27 mouse cellular contexts compared by ENCODE assay signal in the genomic region with DNA sequence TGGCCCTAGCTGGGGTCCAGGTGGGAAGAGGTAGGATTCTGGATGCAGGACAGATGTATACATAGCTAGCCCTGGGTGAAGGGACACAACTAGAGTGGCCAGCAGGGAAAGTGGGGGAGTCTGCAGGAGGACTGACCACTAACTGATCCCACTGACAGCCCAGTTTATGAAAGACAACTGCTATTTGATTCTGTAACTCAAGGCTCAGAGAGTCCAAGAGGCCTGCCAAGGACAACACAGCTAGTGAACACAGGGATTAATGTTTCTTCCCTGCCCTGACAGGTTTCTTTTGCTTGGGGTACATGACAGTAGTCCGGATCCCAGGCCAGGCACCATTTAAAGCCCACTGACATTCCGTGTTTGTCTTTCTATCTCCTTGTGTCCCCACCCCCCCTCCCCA. TPM values are rescaled to one million over a fixed set of nuclear protein-coding genes. Genes with fewer than 3 reads are reported as not detected.
DNase-seq lines count a peak whose midpoint lies in the region; ATAC-seq and TF ChIP-seq lines count a peak whose summit lies in the region.
"Had no signal": no experiment of that assay in that cellular context is flagged by ENCODE, and none has a peak within 500 bp of the region (broad histone marks: within the 10 kb centered on the region; RNA-seq: fewer than 3 reads in every experiment).

No protein-coding gene starts in this region.

- no peak overlapping the region for H3K4me3 ChIP-seq in heart, embryonic 10.5 days
- H3K4me3 ChIP-seq in kidney, embryonic 15.5 days (replicated peaks) = no peak overlapping the region
- no peak overlapping the region for H3K4me3 ChIP-seq in kidney, adult 2 months (ENCODE audit: insufficient read depth, low read depth, low read length)
- no peak overlapping the region for H3K4me3 ChIP-seq in stomach, embryonic 16.5 days (replicated peaks; ENCODE audit: low read length)
- H3K4me3 ChIP-seq in layer of hippocampus, adult 2 months = no peak overlapping the region
- H3K4me3 ChIP-seq: embryonic facial prominence, embryonic 10.5 days; forebrain, embryonic 10.5 days; hindbrain, embryonic 15.5 days; limb, embryonic 13.5 days; liver, embryonic 12.5 days; midbrain, embryonic 12.5 days; neural tube, embryonic 15.5 days had no signal

- ATAC-seq in kidney, embryonic 15.5 days (replicated peaks; ENCODE audit: low FRiP score) = 0 out of 2 replicates have a peak, but pooled peaks have one; percentile 6
- no peak for ATAC-seq in stomach, embryonic 16.5 days (ENCODE audit: insufficient read depth, low FRiP score)
- ATAC-seq: forebrain, embryonic 16.5 days; liver, embryonic 12.5 days; Patski had no signal

- DNase-seq in heart, embryonic 10.5 days (ENCODE audit: low spot score) = no peak
- no peak for DNase-seq in heart, postnatal 10 days
- no peak for DNase-seq in kidney, adult 2 months
- peak; percentile 60 for DNase-seq in gonadal fat pad, adult 2 months (ENCODE audit: low read depth)
- no peak for DNase-seq in urinary bladder, postnatal 36 days (ENCODE audit: low spot score in 2 of 2)
- no peak for DNase-seq in layer of hippocampus, adult 2 months (ENCODE audit: low spot score in 2 of 2)
- DNase-seq: cerebellum, adult 9-11 months; gastrocnemius, postnatal 10 days; heart, adult 18-20 months; heart, postnatal 14 days; kidney, adult 11 months; kidney, postnatal 10 days; lung, adult 18-20 months; thymus, adult 2 months; thymus, postnatal 4 days had no signal

- 15% methylated on average over 2 of the region's 2 CpGs for WGBS in heart, embryonic 10.5 days
- WGBS in kidney, embryonic 15.5 days = 36% methylated on average over 2 of the region's 2 CpGs
- WGBS in kidney, adult 2 months = 77% methylated on average over 2 of the region's 2 CpGs
- WGBS in stomach, embryonic 16.5 days = 40% methylated on average over 2 of the region's 2 CpGs

- no peak overlapping the region for H3K4me2 ChIP-seq in kidney, embryonic 15.5 days
- no peak overlapping the region for H3K4me2 ChIP-seq in stomach, embryonic 16.5 days (ENCODE audit: low read depth, low read length)
- H3K4me2 ChIP-seq: hindbrain, embryonic 15.5 days; limb, embryonic 13.5 days; liver, embryonic 12.5 days; midbrain, embryonic 12.5 days; neural tube, embryonic 15.5 days had no signal

- peak overlapping the region; percentile 76 for H3K27ac ChIP-seq in heart, embryonic 10.5 days
- no peak overlapping the region for H3K27ac ChIP-seq in kidney, embryonic 15.5 days
- no peak overlapping the region for H3K27ac ChIP-seq in kidney, adult 2 months (ENCODE audit: insufficient read depth, low read depth, low read length)
- peak overlapping the region; percentile 61 for H3K27ac ChIP-seq in stomach, embryonic 16.5 days (ENCODE audit: low read length)
- H3K27ac ChIP-seq in layer of hippocampus, adult 2 months = no peak overlapping the region
- H3K27ac ChIP-seq: forebrain, embryonic 10.5 days; hindbrain, embryonic 15.5 days; limb, embryonic 13.5 days; liver, embryonic 12.5 days; midbrain, embryonic 12.5 days; neural tube, embryonic 15.5 days had no signal

- H3K27me3 ChIP-seq in heart, embryonic 10.5 days (ENCODE audit: insufficient read depth, poor library complexity, severe bottlenecking) = no peaks in the 10 kb centered on the region
- H3K27me3 ChIP-seq in kidney, embryonic 15.5 days = no peaks in the 10 kb centered on the region
- H3K27me3 ChIP-seq in kidney, adult 2 months (replicated peaks; ENCODE audit: control insufficient read depth, insufficient read depth, low read length) = no peaks in the 10 kb centered on the region
- no peaks in the 10 kb centered on the region for H3K27me3 ChIP-seq in stomach, embryonic 16.5 days (ENCODE audit: control insufficient read depth, insufficient read depth, low read length)
- H3K27me3 ChIP-seq: hindbrain, embryonic 15.5 days; limb, embryonic 13.5 days; neural tube, embryonic 15.5 days; Patski had no signal

- TF ChIP-seq CTCF in kidney, adult 2 months (conservative IDR thresholded peaks at IDR 0.05; ENCODE audit: insufficient read depth, insufficient read length, low read depth, low read length) = no peak
- no peak for TF ChIP-seq CTCF in layer of hippocampus, adult 2 months (conservative IDR thresholded peaks at IDR 0.05)

- no peak for TF ChIP-seq POLR2A in kidney, adult 2 months (IDR thresholded peaks at IDR 0.05; ENCODE audit: low read depth, low read length)

- H3K9ac ChIP-seq in kidney, embryonic 15.5 days = no peak overlapping the region
- H3K9ac ChIP-seq in stomach, embryonic 16.5 days (ENCODE audit: low read length) = 0 out of 2 replicates have a peak overlapping the region, but pooled peaks have one; percentile 12
- H3K9ac ChIP-seq: hindbrain, embryonic 15.5 days; limb, embryonic 13.5 days; liver, embryonic 12.5 days; midbrain, embryonic 12.5 days; neural tube, embryonic 15.5 days had no signal

- intact Hi-C loops in heart, postnatal 10 days (cut with DNase I) = loop anchor here (2.0 kb wide), 1 partner anchor 20 kb away; no protein-coding TSS in a partner anchor

- peaks cover 23% of the 10 kb centered on the region for H3K4me1 ChIP-seq in heart, embryonic 10.5 days
- H3K4me1 ChIP-seq in kidney, embryonic 15.5 days = peaks cover 10% of the 10 kb centered on the region
- H3K4me1 ChIP-seq in kidney, adult 2 months (ENCODE audit: control insufficient read depth, insufficient read depth, low read length) = no peaks in the 10 kb centered on the region; the same call in 1 of the 2 replicates
- no peaks in the 10 kb centered on the region for H3K4me1 ChIP-seq in stomach, embryonic 16.5 days (ENCODE audit: control insufficient read depth, insufficient read depth, low read length)

- no peaks in the 10 kb centered on the region for H3K9me3 ChIP-seq in heart, embryonic 10.5 days
- no peaks in the 10 kb centered on the region for H3K9me3 ChIP-seq in kidney, embryonic 15.5 days (replicated peaks)
- H3K9me3 ChIP-seq in stomach, embryonic 16.5 days (replicated peaks; ENCODE audit: control insufficient read depth, low read length) = no peaks in the 10 kb centered on the region
- H3K9me3 ChIP-seq: embryonic facial prominence, embryonic 10.5 days; forebrain, embryonic 10.5 days; hindbrain, embryonic 15.5 days; limb, embryonic 13.5 days; liver, embryonic 12.5 days; midbrain, embryonic 12.5 days; neural tube, embryonic 15.5 days had no signal

- H3K36me3 ChIP-seq in heart, embryonic 10.5 days = no peaks in the 10 kb centered on the region
- H3K36me3 ChIP-seq in kidney, embryonic 15.5 days = no peaks in the 10 kb centered on the region
- no peaks in the 10 kb centered on the region for H3K36me3 ChIP-seq in kidney, adult 2 months (ENCODE audit: control insufficient read depth, insufficient read depth, low read length)
- H3K36me3 ChIP-seq in stomach, embryonic 16.5 days (ENCODE audit: control insufficient read depth, insufficient read depth, low read length) = no peaks in the 10 kb centered on the region
- H3K36me3 ChIP-seq: embryonic facial prominence, embryonic 10.5 days; forebrain, embryonic 10.5 days; hindbrain, embryonic 15.5 days; limb, embryonic 13.5 days; liver, embryonic 12.5 days; midbrain, embryonic 12.5 days; neural tube, embryonic 15.5 days had no signal

RNA-seq across cellular contexts. Expression of a gene that starts 20.2 kb away (rescaled TPM):
- polyA plus RNA-seq in heart, embryonic 10.5 days (2016; fragmentation: Nextera tagmentation; extraction: Ambion mirVana) = 16.7 and 17.7 TPM in 2 replicates
- total RNA-seq in heart, postnatal 10 days (2021) = 1 to 10 TPM; 1.9 to 2.4 TPM
- 12.7 and 17.5 TPM in 2 replicates for polyA plus RNA-seq in kidney, embryonic 15.5 days (2015; fragmentation: Nextera tagmentation; extraction: Ambion mirVana)
- polyA plus RNA-seq in kidney, adult 2 months (2012; rRNA removed) = 0.08 and 0.11 TPM in 2 replicates
- polyA plus RNA-seq in gonadal fat pad, adult 2 months (2012; rRNA removed) = 0.19 and 0.32 TPM in 2 replicates
- polyA plus RNA-seq in stomach, embryonic 16.5 days (2015; fragmentation: Nextera tagmentation; extraction: Ambion mirVana) = 12.2 and 12.7 TPM in 2 replicates
- under 1 TPM; 0.17 to 0.38 TPM for total RNA-seq in layer of hippocampus, adult 2 months (2021)
- total RNA-seq: adrenal gland, adult 18-20 months; heart, adult 18-20 months had no signal

RNA-seq across cellular contexts. Expression of a gene that starts 22.3 kb away (rescaled TPM):
- polyA plus RNA-seq in heart, embryonic 10.5 days (2016; fragmentation: Nextera tagmentation; extraction: Ambion mirVana) = 117 and 179 TPM in 2 replicates
- 10 to 100 TPM; 54.4 to 57.7 TPM for total RNA-seq in heart, postnatal 10 days (2021)
- polyA plus RNA-seq in kidney, embryonic 15.5 days (2015; fragmentation: Nextera tagmentation; extraction: Ambion mirVana) = 29.8 and 30.3 TPM in 2 replicates
- polyA plus RNA-seq in kidney, adult 2 months (2012; rRNA removed) = 257 and 303 TPM in 2 replicates
- polyA plus RNA-seq in gonadal fat pad, adult 2 months (2012; rRNA removed) = 35.9 and 48.5 TPM in 2 replicates
- 20.4 and 22.9 TPM in 2 replicates for polyA plus RNA-seq in stomach, embryonic 16.5 days (2015; fragmentation: Nextera tagmentation; extraction: Ambion mirVana)
- total RNA-seq in layer of hippocampus, adult 2 months (2021) = 1 to 10 TPM; 2.1 to 2.8 TPM

RNA-seq across cellular contexts. Expression of a gene that starts 27.3 kb away (rescaled TPM):
- 12.8 and 14.2 TPM in 2 replicates for polyA plus RNA-seq in heart, embryonic 10.5 days (2016; fragmentation: Nextera tagmentation; extraction: Ambion mirVana)
- total RNA-seq in heart, postnatal 10 days (2021) = 10 to 100 TPM; 18.3 to 21.2 TPM
- polyA plus RNA-seq in kidney, embryonic 15.5 days (2015; fragmentation: Nextera tagmentation; extraction: Ambion mirVana) = 14.9 and 20.0 TPM in 2 replicates
- polyA plus RNA-seq in kidney, adult 2 months (2012; rRNA removed) = 9.8 and 10.4 TPM in 2 replicates
- 22.4 and 23.6 TPM in 2 replicates for polyA plus RNA-seq in gonadal fat pad, adult 2 months (2012; rRNA removed)
- polyA plus RNA-seq in stomach, embryonic 16.5 days (2015; fragmentation: Nextera tagmentation; extraction: Ambion mirVana) = 21.4 and 23.0 TPM in 2 replicates
- 10 to 100 TPM; 12.0 to 14.5 TPM for total RNA-seq in layer of hippocampus, adult 2 months (2021)

Comparison
In these comparisons a context has a peak if more than half of its experiments do, and no peak if none do; other contexts are left out.
1. H3K27ac ChIP-seq: peak in heart, embryonic 10.5 days (single experiment) and stomach, embryonic 16.5 days (single experiment); none in kidney, embryonic 15.5 days (single experiment), kidney, adult 2 months (single experiment) and layer of hippocampus, adult 2 months (single experiment).